Mouse (Mus musculus) neural tube, embryonic 12.5 days (tissue): ENCODE data around the gene Lyst. TPM values are rescaled to one million over a fixed set of nuclear protein-coding genes. Genes with fewer than 3 reads are reported as not detected.

ENCODE experiments used
- ATAC-seq: fragments of 200-750 bp; cut with Nextera tagmentation; 2 replicates; pipeline ENCODE4 v1.8.0; 2017; ENCODE audit warnings: low read depth, mild to moderate bottlenecking, moderate TSS enrichment, moderate library complexity; ENCODE audit not compliant: low FRiP score
- H3K27ac ChIP-seq: fragments of 300-500 bp; sonication (generic); 2 replicates; pipeline ENCODE4 v1.5.1; 2016
- H3K27me3 ChIP-seq: fragments of 300-500 bp; sonication (generic); replicated peaks from 2 replicates; pipeline ENCODE4 v1.6.1; 2016; ENCODE audit warnings: mild to moderate bottlenecking
- H3K36me3 ChIP-seq: fragments of 300-500 bp; sonication (generic); 2 replicates; pipeline ENCODE4 v1.6.1; 2016; ENCODE audit warnings: mild to moderate bottlenecking
- H3K4me1 ChIP-seq: fragments of 300-500 bp; sonication (generic); 2 replicates; pipeline ENCODE4 v1.6.1; 2016
- H3K4me2 ChIP-seq: fragments of 300-500 bp; sonication (generic); replicated peaks from 2 replicates; pipeline ENCODE4 v1.6.1; 2016; ENCODE audit warnings: mild to moderate bottlenecking
- H3K4me3 ChIP-seq: fragments of 300-500 bp; sonication (generic); 2 replicates; pipeline ENCODE4 v1.5.1; 2016
- H3K9ac ChIP-seq: fragments of 300-500 bp; sonication (generic); 2 replicates; pipeline ENCODE4 v1.6.1; 2016; ENCODE audit warnings: mild to moderate bottlenecking
- H3K9me3 ChIP-seq: fragments of 300-500 bp; sonication (generic); 2 replicates; pipeline ENCODE4 v1.6.1; 2016; ENCODE audit warnings: mild to moderate bottlenecking
- WGBS: fragments of 180-500 bp; shearing (Covaris S2); methylation state at CpG from one replicate; pipeline ENCODE4 v1.1.7; 2016; 5-methylcytosine and 5-hydroxymethylcytosine counted together
- polyA plus RNA-seq: library from polyadenylated mRNA; unstranded; fragments of >200 nt; fragmentation: Nextera tagmentation; extraction: Ambion mirVana; gene quantifications from 2 replicates; pipeline ENCODE4 v1.2.1, GENCODE M21; 2016

Lyst gene
- polyA plus RNA-seq, 1 experiment from 2014 or later = 3.5 TPM

GRCm38 (mm10) chr13:13609655-13610054 is 19.5 kb downstream of the Lyst start:
- Histone ChIP-seq H3K36me3 (no peaks in the 10 kb centered on the region), H3K27me3 (no peaks in the 10 kb centered on the region), H3K9ac (no peak overlapping the region), H3K4me2 (no peak overlapping the region), H3K9me3 (no peaks in the 10 kb centered on the region), H3K4me1 (no peaks in the 10 kb centered on the region), H3K4me3 (no peak overlapping the region), H3K27ac (no peak overlapping the region)
- WGBS = 85% methylated on average over 2 of the region's 2 CpGs
- no peak for ATAC-seq

GRCm38 (mm10) chr13:13612882-13613281 is 22.7 kb downstream of the Lyst start:
- H3K4me2 ChIP-seq = no peak overlapping the region
- H3K4me3 ChIP-seq = no peak overlapping the region
- no peaks in the 10 kb centered on the region for H3K36me3 ChIP-seq
- H3K27ac ChIP-seq = no peak overlapping the region
- no peak for ATAC-seq
- no peaks in the 10 kb centered on the region for H3K9me3 ChIP-seq
- no peaks in the 10 kb centered on the region for H3K27me3 ChIP-seq
- 79% methylated on average over 1 of the region's 1 CpGs for WGBS
- no peak overlapping the region for H3K9ac ChIP-seq
- no peaks in the 10 kb centered on the region for H3K4me1 ChIP-seq

DNA sequence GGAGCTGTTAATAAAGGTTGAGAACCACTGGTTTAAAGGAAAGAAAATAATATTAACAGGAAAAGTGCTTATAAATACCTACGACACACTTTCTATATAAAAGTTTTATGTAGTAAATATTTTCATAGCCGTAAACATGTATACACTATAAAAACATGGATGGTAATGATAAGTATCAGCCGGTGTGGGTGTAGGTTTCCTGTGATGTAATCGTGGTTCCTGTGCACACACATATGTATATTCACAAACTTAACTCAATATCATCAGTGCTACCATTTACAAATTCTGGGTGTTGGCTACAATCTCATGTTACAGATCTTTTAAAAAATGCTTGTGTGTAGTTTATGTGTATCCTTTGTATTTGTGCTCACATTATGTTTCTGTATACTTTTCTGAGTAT is 24.0 kb downstream of the Lyst start:
- 96% methylated on average over 4 of the region's 4 CpGs for WGBS
- H3K27ac ChIP-seq = no peak overlapping the region

DNA sequence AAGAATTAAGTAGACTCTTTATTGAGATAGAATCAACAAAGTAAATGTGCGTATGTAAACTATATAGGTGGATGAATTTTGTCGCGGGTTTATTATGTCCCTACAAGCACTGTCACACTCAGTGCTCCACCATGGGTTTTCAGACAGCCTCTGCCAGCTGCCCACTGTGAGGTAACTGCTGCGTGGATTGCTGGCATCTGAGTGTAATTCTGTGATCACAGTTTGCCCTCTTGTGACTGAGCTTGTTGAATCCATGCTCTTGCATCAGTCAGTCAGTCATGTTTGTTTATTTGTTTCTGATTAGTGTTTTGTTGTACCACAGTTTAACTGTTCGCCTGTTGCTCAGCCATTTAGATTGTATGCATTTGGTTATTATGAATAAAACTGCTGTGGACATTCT is 31.3 kb downstream of the Lyst start:
- no peak for ATAC-seq
- Histone ChIP-seq H3K9ac (no peak overlapping the region), H3K4me1 (no peaks in the 10 kb centered on the region), H3K4me3 (no peak overlapping the region), H3K4me2 (no peak overlapping the region), H3K27ac (no peak overlapping the region), H3K36me3 (no peaks in the 10 kb centered on the region), H3K27me3 (no peaks in the 10 kb centered on the region), H3K9me3 (no peaks in the 10 kb centered on the region)
- 90% methylated on average over 5 of the region's 5 CpGs for WGBS

More for the DNA sequence above, 24.0 kb downstream of the Lyst start:
- no peaks in the 10 kb centered on the region for H3K27me3 ChIP-seq
- no peak for ATAC-seq
- no peaks in the 10 kb centered on the region for H3K9me3 ChIP-seq
- H3K9ac ChIP-seq = no peak overlapping the region
- H3K4me1 ChIP-seq = no peaks in the 10 kb centered on the region
- H3K4me3 ChIP-seq = no peak overlapping the region
- H3K4me2 ChIP-seq = no peak overlapping the region
- H3K36me3 ChIP-seq = no peaks in the 10 kb centered on the region

GRCm38 (mm10) chr13:13622565-13622964 is 32.4 kb downstream of the Lyst start:
- Histone ChIP-seq H3K27ac (no peak overlapping the region), H3K9me3 (no peaks in the 10 kb centered on the region), H3K4me1 (no peaks in the 10 kb centered on the region), H3K4me2 (no peak overlapping the region), H3K36me3 (no peaks in the 10 kb centered on the region), H3K4me3 (no peak overlapping the region), H3K9ac (no peak overlapping the region), H3K27me3 (no peaks in the 10 kb centered on the region)
- WGBS = 90% methylated on average over 3 of the region's 3 CpGs
- no peak for ATAC-seq

GRCm38 (mm10) chr13:13633746-13634145 is 43.5 kb downstream of the Lyst start:
- H3K27ac ChIP-seq = no peak overlapping the region
- H3K27me3 ChIP-seq = no peaks in the 10 kb centered on the region
- no peak for ATAC-seq
- 95% methylated on average over 1 of the region's 1 CpGs for WGBS
- H3K36me3 ChIP-seq = no peaks in the 10 kb centered on the region; the same call in 1 of the 2 replicates
- H3K9me3 ChIP-seq = no peaks in the 10 kb centered on the region
- no peak overlapping the region for H3K4me2 ChIP-seq
- H3K4me1 ChIP-seq = no peaks in the 10 kb centered on the region
- H3K9ac ChIP-seq = no peak overlapping the region
- H3K4me3 ChIP-seq = no peak overlapping the region

- H3K4me1 ChIP-seq = no peaks in the 10 kb centered on the region
- no peaks in the 10 kb centered on the region for H3K9me3 ChIP-seq
- no peaks in the 10 kb centered on the region for H3K27me3 ChIP-seq
- no peak for ATAC-seq
- no peaks in the 10 kb centered on the region; the same call in 1 of the 2 replicates for H3K36me3 ChIP-seq
- H3K4me2 ChIP-seq = no peak overlapping the region
- no peak overlapping the region for H3K4me3 ChIP-seq
- no peak overlapping the region for H3K27ac ChIP-seq
- no peak overlapping the region for H3K9ac ChIP-seq
- WGBS = 53% methylated on average over 7 of the region's 7 CpGs
Measured at GRCm38 (mm10) chr13:13634706-13635105, 44.5 kb downstream of the Lyst start.

- no peaks in the 10 kb centered on the region for H3K9me3 ChIP-seq
- H3K36me3 ChIP-seq = no peaks in the 10 kb centered on the region; the same call in 1 of the 2 replicates
- ATAC-seq = no peak
- H3K4me2 ChIP-seq = no peak overlapping the region
- 76% methylated on average over 12 of the region's 12 CpGs for WGBS
- no peaks in the 10 kb centered on the region for H3K27me3 ChIP-seq
- H3K9ac ChIP-seq = no peak overlapping the region
- no peak overlapping the region for H3K27ac ChIP-seq
- H3K4me3 ChIP-seq = no peak overlapping the region
- H3K4me1 ChIP-seq = no peaks in the 10 kb centered on the region
Measured at GRCm38 (mm10) chr13:13635224-13635623, 45.0 kb downstream of the Lyst start.

DNA sequence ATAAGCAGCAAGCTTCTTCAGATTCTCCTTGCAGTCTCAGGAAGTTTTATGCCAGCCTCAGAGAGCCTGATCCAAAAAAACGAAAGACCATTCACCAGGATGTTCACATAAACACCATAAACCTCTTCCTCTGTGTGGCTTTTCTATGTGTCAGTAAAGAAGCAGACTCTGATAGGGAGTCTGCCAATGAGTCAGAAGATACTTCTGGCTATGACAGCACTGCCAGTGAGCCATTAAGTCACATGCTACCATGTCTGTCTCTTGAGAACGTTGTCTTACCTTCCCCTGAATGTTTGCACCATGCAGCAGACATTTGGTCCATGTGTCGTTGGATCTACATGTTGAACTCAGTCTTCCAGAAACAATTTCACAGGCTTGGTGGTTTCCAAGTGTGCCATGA is 47.4 kb downstream of the Lyst start:
- Histone ChIP-seq H3K4me1 (no peaks in the 10 kb centered on the region), H3K9me3 (no peaks in the 10 kb centered on the region), H3K27ac (no peak overlapping the region), H3K4me3 (no peak overlapping the region), H3K9ac (no peak overlapping the region), H3K4me2 (no peak overlapping the region), H3K36me3 (no peaks in the 10 kb centered on the region; the same call in 1 of the 2 replicates), H3K27me3 (no peaks in the 10 kb centered on the region)
- ATAC-seq = no peak
- WGBS = 84% methylated on average over 3 of the region's 3 CpGs

DNA sequence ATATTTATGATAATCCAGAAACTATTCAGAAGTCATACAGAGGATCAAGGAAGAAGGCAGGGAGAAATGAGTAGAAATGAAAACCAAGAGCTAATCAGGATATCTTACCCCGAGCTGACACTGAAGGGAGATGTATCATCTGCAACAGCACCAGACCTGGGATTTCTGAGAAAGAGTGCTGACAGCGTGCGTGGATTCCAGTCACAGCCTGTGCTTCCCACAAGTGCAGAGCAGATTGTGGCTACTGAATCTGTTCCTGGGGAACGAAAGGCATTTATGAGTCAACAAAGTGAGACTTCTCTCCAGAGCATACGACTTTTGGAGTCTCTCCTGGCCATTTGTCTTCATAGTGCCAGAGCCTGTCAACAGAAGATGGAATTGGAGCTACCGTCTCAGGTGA is 47.8 kb downstream of the Lyst start:
- ATAC-seq = no peak
- H3K4me1 ChIP-seq = no peaks in the 10 kb centered on the region
- no peaks in the 10 kb centered on the region; the same call in 1 of the 2 replicates for H3K36me3 ChIP-seq
- no peaks in the 10 kb centered on the region for H3K27me3 ChIP-seq
- no peak overlapping the region for H3K9ac ChIP-seq
- WGBS = 80% methylated on average over 6 of the region's 6 CpGs
- H3K27ac ChIP-seq = no peak overlapping the region
- H3K4me2 ChIP-seq = no peak overlapping the region
- H3K9me3 ChIP-seq = no peaks in the 10 kb centered on the region
- no peak overlapping the region for H3K4me3 ChIP-seq

GRCm38 (mm10) chr13:13638725-13639124 is 48.5 kb downstream of the Lyst start:
- H3K4me1 ChIP-seq = no peaks in the 10 kb centered on the region
- no peaks in the 10 kb centered on the region for H3K27me3 ChIP-seq
- H3K9ac ChIP-seq = no peak overlapping the region
- no peak for ATAC-seq
- no peaks in the 10 kb centered on the region; the same call in 1 of the 2 replicates for H3K36me3 ChIP-seq
- no peak overlapping the region for H3K4me3 ChIP-seq
- no peaks in the 10 kb centered on the region for H3K9me3 ChIP-seq
- H3K4me2 ChIP-seq = no peak overlapping the region
- WGBS = 25% methylated on average over 4 of the region's 4 CpGs
- H3K27ac ChIP-seq = no peak overlapping the region

DNA sequence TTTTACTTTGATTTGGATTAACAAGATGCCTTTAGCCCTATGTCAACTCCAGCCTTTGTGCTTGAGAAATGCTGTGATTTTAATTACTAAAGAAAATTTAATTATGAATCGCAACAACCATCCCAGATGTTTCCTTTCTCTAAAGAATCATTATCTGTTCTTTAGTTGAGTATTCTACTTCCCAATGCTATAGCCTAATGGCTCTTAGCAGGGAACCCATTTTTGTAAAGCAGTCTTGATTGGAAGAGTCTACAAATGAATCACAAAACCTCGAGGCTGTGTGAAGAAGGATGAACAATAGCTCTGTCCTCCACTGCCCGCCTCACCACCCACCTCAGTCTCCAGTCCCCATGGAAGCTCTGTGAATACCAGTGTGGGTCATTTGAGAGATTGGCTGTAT is 57.1 kb downstream of the Lyst start:
- Histone ChIP-seq H3K4me2 (no peak overlapping the region), H3K9me3 (no peaks in the 10 kb centered on the region), H3K27me3 (no peaks in the 10 kb centered on the region), H3K4me1 (no peaks in the 10 kb centered on the region), H3K9ac (no peak overlapping the region), H3K27ac (no peak overlapping the region), H3K4me3 (no peak overlapping the region), H3K36me3 (no peaks in the 10 kb centered on the region)
- 53% methylated on average over 3 of the region's 3 CpGs for WGBS
- no peak for ATAC-seq

DNA sequence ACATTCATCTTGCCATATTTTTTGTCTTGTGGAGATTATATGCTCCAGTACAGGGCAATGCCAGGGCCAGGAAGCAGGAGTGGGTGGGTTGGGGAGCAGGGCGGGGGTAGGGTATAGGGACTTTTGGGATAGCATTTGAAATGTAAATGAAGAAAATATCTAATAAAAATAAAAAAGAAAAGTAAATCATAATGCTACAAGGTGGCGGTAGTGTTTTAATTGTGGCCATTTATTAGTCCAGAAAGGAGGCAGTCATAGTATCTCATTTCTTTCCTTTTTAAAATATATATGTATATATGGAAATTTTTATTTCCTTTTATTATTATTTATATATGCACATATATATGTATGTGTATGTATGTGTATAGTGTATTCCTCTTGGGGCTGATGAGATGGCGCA is 65.3 kb downstream of the Lyst start:
- Histone ChIP-seq H3K9ac (no peak overlapping the region), H3K27me3 (no peaks in the 10 kb centered on the region), H3K4me2 (no peak overlapping the region), H3K9me3 (no peaks in the 10 kb centered on the region), H3K36me3 (no peaks in the 10 kb centered on the region), H3K27ac (no peak overlapping the region), H3K4me1 (no peaks in the 10 kb centered on the region), H3K4me3 (no peak overlapping the region)
- ATAC-seq = no peak
- 95% methylated on average over 3 of the region's 3 CpGs for WGBS
